Mouse (Mus musculus) forebrain, embryonic 16.5 days (tissue): ENCODE measurements around the gene Zfp513. TPM values are rescaled to one million over a fixed set of nuclear protein-coding genes. Genes with fewer than 3 reads are reported as not detected.
A peak's percentile ranks its signal among the peaks of the same experiment; 100 is the strongest.

Experiments
- ATAC-seq: fragments of 200-750 bp; cut with Nextera tagmentation; 2 replicates; pipeline ENCODE4 v1.8.0; 2017; ENCODE audit warnings: mild to moderate bottlenecking, moderate library complexity
- H3K27ac ChIP-seq: fragments of 300-500 bp; sonication (generic); 2 replicates; pipeline ENCODE4 v1.5.1; 2014; ENCODE audit warnings: low read length, control low read depth
- H3K27me3 ChIP-seq: fragments of 300-500 bp; sonication (generic); replicated peaks from 2 replicates; pipeline ENCODE4 v1.6.1; 2014; ENCODE audit warnings: low read length; ENCODE audit not compliant: control insufficient read depth, insufficient read depth
- H3K36me3 ChIP-seq: fragments of 300-500 bp; sonication (generic); 2 replicates; pipeline ENCODE4 v1.6.1; 2014; ENCODE audit not compliant: control insufficient read depth, insufficient read depth
- H3K4me1 ChIP-seq: fragments of 300-500 bp; sonication (generic); replicated peaks from 2 replicates; pipeline ENCODE4 v1.6.1; 2014; ENCODE audit warnings: low read length; ENCODE audit not compliant: control insufficient read depth, insufficient read depth
- H3K4me2 ChIP-seq: fragments of 300-500 bp; sonication (generic); 2 replicates; pipeline ENCODE4 v1.6.1; 2014; ENCODE audit warnings: mild to moderate bottlenecking, low read length, control low read depth
- H3K4me3 ChIP-seq: fragments of 300-500 bp; sonication (generic); replicated peaks from 2 replicates; pipeline ENCODE4 v1.5.1; 2014; ENCODE audit warnings: mild to moderate bottlenecking, low read length, control low read depth
- H3K9ac ChIP-seq: fragments of 300-500 bp; sonication (generic); replicated peaks from 2 replicates; pipeline ENCODE4 v1.6.1; 2014; ENCODE audit warnings: low read depth, low read length, control low read depth
- H3K9me3 ChIP-seq: fragments of 300-500 bp; sonication (generic); 2 replicates; pipeline ENCODE4 v1.6.1; 2016; ENCODE audit warnings: low read length; ENCODE audit not compliant: control insufficient read depth
- WGBS: fragments of 180-500 bp; shearing (Covaris S2); extraction: QIAGEN DNeasy Blood & Tissue Kit; methylation state at CpG from one replicate; pipeline ENCODE4 v1.1.7; 2014; 5-methylcytosine and 5-hydroxymethylcytosine counted together
- polyA plus RNA-seq: library from polyadenylated mRNA; unstranded; fragments of >200 nt; fragmentation: Nextera tagmentation; extraction: Ambion mirVana; gene quantifications from 2 replicates; pipeline ENCODE4 v1.2.1, GENCODE M21; 2015

The Zfp513 gene
- polyA plus RNA-seq, 1 experiment from 2014 or later: 14.7 TPM

- H3K4me2 ChIP-seq: peak overlapping the region; percentile 60
- 84% methylated on average over 7 of the region's 7 CpGs for WGBS
- H3K36me3 ChIP-seq: peaks cover 36% of the 10 kb centered on the region
- peaks cover 17% of the 10 kb centered on the region for H3K4me1 ChIP-seq
- no peak overlapping the region for H3K9ac ChIP-seq
- no peaks in the 10 kb centered on the region for H3K27me3 ChIP-seq
- H3K27ac ChIP-seq: peak overlapping the region; percentile 60
- peak overlapping the region; percentile 81 for H3K4me3 ChIP-seq
- H3K9me3 ChIP-seq: peaks cover 3% of the 10 kb centered on the region
- ATAC-seq: no peak
Measured at GRCm38 (mm10) chr5:31202933-31203332, 830 bp upstream of the Zfp513 start.

DNA sequence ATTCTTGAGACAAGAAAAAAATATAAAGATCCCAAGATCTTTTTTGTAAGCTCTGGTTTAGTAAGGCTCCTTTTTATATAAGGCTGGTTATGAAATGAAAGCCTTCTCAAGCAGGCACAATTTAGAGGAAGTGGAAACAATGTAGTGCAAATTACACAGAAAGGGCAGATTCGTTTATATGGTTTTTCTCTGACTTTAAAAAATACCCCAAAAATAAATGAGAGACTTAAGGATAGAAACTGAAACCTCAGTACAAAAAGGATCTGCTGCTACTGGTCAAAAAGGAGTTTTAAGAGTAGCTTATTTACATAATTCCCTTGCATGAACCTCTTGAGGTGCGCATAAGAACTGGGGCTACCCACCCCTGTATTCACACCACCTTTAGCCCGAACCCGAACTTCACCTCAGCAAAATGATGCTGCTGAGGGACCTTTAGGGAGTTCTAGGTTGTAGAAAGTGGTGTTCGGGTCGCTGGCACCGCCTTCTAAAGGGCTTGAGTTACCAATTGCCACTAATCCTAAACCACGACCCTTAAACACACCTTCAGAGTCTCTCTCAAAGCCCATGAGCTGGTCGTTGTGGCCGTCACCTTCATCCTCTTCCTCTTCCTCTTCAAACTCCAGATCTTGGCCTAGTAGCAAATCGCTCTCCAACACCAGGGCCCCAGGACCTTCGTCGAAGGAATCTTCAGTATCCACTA, 911 bp downstream of the Zfp513 start:
- no peak for ATAC-seq
- Histone ChIP-seq H3K27ac (peak overlapping the region; percentile 76), H3K4me3 (peak overlapping the region; percentile 81), H3K9ac (peak overlapping the region; percentile 89), H3K4me1 (peaks cover 17% of the 10 kb centered on the region), H3K36me3 (peaks cover 52% of the 10 kb centered on the region), H3K9me3 (peaks cover 3% of the 10 kb centered on the region), H3K4me2 (peak overlapping the region; percentile 70), H3K27me3 (no peaks in the 10 kb centered on the region)
- WGBS: 20% methylated on average over 13 of the region's 13 CpGs

DNA sequence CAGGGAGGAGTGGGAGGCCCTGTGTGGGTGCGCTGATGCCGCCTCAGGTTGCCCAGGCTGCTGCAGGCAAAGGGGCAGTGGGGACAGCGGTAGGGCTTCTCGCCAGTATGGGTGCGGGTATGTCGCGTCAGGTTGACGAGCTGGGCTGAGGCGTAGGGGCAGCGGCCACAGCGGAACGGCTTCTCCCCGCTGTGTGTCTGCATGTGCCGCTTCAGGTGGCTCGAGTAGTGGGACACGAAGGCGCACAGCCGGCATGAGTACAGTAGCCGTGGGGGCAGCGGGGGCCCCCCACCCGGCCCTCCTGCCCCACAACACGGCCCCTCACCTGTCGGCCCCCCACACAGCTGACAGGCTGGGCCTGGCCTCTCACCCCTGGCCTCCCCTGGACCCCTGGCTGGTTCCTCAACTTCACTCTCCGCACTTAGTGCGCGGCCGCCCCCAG, 1.8 kb downstream of the Zfp513 start:
- Histone ChIP-seq H3K9ac (no peak overlapping the region), H3K4me1 (peaks cover 17% of the 10 kb centered on the region), H3K36me3 (peaks cover 55% of the 10 kb centered on the region), H3K27ac (no peak overlapping the region), H3K9me3 (peaks cover 3% of the 10 kb centered on the region), H3K4me3 (no peak overlapping the region), H3K4me2 (no peak overlapping the region), H3K27me3 (no peaks in the 10 kb centered on the region)
- ATAC-seq: no peak
- 89% methylated on average over 27 of the region's 27 CpGs for WGBS

DNA sequence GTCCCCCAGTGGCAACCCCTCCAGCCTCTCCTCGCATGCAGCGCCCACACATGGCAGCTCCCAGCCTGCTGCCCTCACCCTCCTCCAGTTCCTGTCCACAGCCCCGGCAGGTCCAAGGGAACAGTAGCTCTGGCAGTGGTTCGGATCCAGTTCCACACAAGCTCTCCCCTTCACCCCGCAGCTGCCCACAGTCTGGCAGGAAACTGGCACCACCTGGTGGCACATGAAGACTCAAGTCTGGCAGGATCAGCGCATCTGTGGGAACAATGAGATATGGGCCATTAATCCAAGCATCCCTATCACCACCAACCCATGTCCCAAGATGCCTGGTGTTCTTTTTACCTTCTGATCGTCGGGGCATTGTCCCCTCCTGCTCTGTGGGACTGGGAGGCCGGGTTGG, 2.2 kb downstream of the Zfp513 start:
- Histone ChIP-seq H3K27ac (no peak overlapping the region), H3K4me1 (peaks cover 17% of the 10 kb centered on the region), H3K27me3 (no peaks in the 10 kb centered on the region), H3K9ac (no peak overlapping the region), H3K4me3 (no peak overlapping the region), H3K9me3 (peaks cover 3% of the 10 kb centered on the region), H3K36me3 (peaks cover 58% of the 10 kb centered on the region), H3K4me2 (no peak overlapping the region)
- ATAC-seq: no peak
- WGBS: 91% methylated on average over 9 of the region's 9 CpGs

GRCm38 (mm10) chr5:31199321-31199892, 2.7 kb downstream of the Zfp513 start:
- no peak overlapping the region for H3K9ac ChIP-seq
- H3K9me3 ChIP-seq: peaks cover 3% of the 10 kb centered on the region
- peaks cover 18% of the 10 kb centered on the region for H3K4me1 ChIP-seq
- no peak for ATAC-seq
- peaks cover 55% of the 10 kb centered on the region for H3K36me3 ChIP-seq
- H3K4me2 ChIP-seq: no peak overlapping the region
- no peak overlapping the region for H3K4me3 ChIP-seq
- no peak overlapping the region for H3K27ac ChIP-seq
- WGBS: 94% methylated on average over 19 of the region's 19 CpGs
- H3K27me3 ChIP-seq: no peaks in the 10 kb centered on the region

GRCm38 (mm10) chr5:31198616-31199320, 3.3 kb downstream of the Zfp513 start:
- ATAC-seq: no peak
- H3K9ac ChIP-seq: no peak overlapping the region
- no peak overlapping the region for H3K4me3 ChIP-seq
- H3K36me3 ChIP-seq: peaks cover 53% of the 10 kb centered on the region
- H3K4me2 ChIP-seq: no peak overlapping the region
- H3K4me1 ChIP-seq: peaks cover 24% of the 10 kb centered on the region
- no peak overlapping the region for H3K27ac ChIP-seq
- peaks cover 3% of the 10 kb centered on the region for H3K9me3 ChIP-seq
- no peaks in the 10 kb centered on the region for H3K27me3 ChIP-seq
- 87% methylated on average over 5 of the region's 5 CpGs for WGBS

DNA sequence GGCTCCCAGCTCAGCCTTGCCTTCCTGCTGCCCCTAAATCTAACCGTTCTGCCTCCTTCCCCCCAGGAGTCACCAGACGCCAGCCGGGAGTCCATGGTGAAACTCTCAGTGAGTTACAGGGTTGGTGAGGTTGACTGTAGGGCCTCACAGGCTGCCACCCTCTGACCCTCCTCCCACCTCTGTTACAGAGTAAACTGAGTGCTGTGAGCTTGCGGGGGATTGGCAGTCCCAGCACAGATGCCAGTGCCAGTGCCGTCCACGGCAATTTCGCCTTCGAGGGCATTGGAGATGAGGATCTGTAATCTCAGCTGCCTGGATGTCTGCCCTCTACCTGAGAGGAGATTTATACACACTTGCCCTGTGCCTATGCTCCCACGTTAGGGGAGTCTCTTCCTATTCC, 3.9 kb downstream of the Zfp513 start:
- Histone ChIP-seq H3K4me3 (no peak overlapping the region), H3K27ac (no peak overlapping the region), H3K9me3 (peaks cover 3% of the 10 kb centered on the region), H3K4me2 (no peak overlapping the region), H3K27me3 (no peaks in the 10 kb centered on the region), H3K9ac (no peak overlapping the region), H3K36me3 (peaks cover 50% of the 10 kb centered on the region), H3K4me1 (peaks cover 26% of the 10 kb centered on the region)
- 89% methylated on average over 9 of the region's 9 CpGs for WGBS
- ATAC-seq: no peak

GRCm38 (mm10) chr5:31197072-31197471, 5.0 kb downstream of the Zfp513 start:
- H3K9me3 ChIP-seq: peaks cover 3% of the 10 kb centered on the region
- peaks cover 24% of the 10 kb centered on the region for H3K4me1 ChIP-seq
- no peak overlapping the region for H3K9ac ChIP-seq
- no peak for ATAC-seq
- H3K27me3 ChIP-seq: no peaks in the 10 kb centered on the region
- 94% methylated on average over 12 of the region's 12 CpGs for WGBS
- H3K4me3 ChIP-seq: no peak overlapping the region
- H3K4me2 ChIP-seq: no peak overlapping the region
- H3K36me3 ChIP-seq: peaks cover 49% of the 10 kb centered on the region
- H3K27ac ChIP-seq: no peak overlapping the region

GRCm38 (mm10) chr5:31196207-31196606, 5.9 kb downstream of the Zfp513 start:
- peaks cover 3% of the 10 kb centered on the region for H3K9me3 ChIP-seq
- peaks cover 25% of the 10 kb centered on the region for H3K4me1 ChIP-seq
- no peak overlapping the region for H3K9ac ChIP-seq
- H3K27me3 ChIP-seq: no peaks in the 10 kb centered on the region
- H3K36me3 ChIP-seq: peaks cover 49% of the 10 kb centered on the region
- H3K27ac ChIP-seq: no peak overlapping the region
- H3K4me2 ChIP-seq: no peak overlapping the region
- no peak for ATAC-seq
- H3K4me3 ChIP-seq: no peak overlapping the region
- 94% methylated on average over 10 of the region's 10 CpGs for WGBS
